Mouse (Mus musculus): ENCODE results near the gene Wdr82.

DNA sequence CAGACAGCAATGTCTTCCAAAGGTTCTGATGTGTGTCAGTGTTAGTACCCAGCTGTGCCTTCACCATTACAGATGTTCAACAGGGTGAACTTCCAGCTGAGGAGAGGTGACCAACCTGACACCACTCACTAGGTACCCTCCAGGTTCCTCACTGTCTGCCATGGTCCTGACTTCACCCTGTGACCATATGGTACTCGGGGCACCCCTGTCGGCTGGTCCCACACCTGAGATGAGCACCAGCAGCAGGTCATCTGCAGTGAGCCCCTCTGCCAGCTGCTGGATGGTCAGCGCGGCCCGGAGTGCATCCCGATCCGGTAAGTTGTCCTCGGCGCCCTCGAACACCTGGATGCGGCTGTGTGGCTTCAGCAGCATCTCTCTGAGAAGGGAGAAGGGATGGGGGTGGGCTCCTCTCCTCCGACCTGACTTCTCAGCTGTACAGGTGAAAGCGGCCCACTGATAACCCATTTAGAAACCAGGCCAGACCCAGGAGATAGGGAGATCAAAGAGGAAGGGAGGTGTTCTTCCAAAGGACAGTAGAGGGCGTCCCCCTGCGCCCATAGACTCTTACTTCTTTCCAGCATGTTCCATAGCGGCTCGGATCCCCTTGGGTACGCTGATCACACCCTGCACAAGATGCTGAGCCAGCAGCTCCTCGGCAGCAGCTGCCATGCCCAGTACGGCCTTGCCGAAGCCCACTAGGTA is 13.7 kb upstream of the Wdr82 start:
- 0 out of 2 replicates have a peak, but pooled peaks have one; percentile 6 for TF ChIP-seq CTCF (IDR thresholded peaks at IDR 0.05; ENCODE audit: control insufficient read depth, insufficient read depth, low read length)
- TF ChIP-seq POLR2A (IDR thresholded peaks at IDR 0.05; ENCODE audit: borderline replicate concordance, control insufficient read depth, low read depth, low read length) = no peak

Data from bone marrow, adult 2 months (tissue).